Mouse (Mus musculus) intestine, postnatal 0 days (tissue): ENCODE data around the gene Cog5. TPM values are rescaled to one million over a fixed set of nuclear protein-coding genes. Genes with fewer than 3 reads are reported as not detected.

Experiments
- ATAC-seq: fragments of 200-750 bp; cut with Nextera tagmentation; 2 replicates; pipeline ENCODE4 v1.8.0; 2017; ENCODE audit warnings: mild to moderate bottlenecking, moderate TSS enrichment, moderate library complexity
- H3K27ac ChIP-seq: fragments of 300-500 bp; sonication (generic); 2 replicates; pipeline ENCODE4 v1.5.1; 2014; ENCODE audit warnings: mild to moderate bottlenecking, low read depth, low read length, moderate library complexity
- H3K27me3 ChIP-seq: fragments of 300-500 bp; sonication (generic); replicated peaks from 2 replicates; pipeline ENCODE4 v1.6.1; 2014; ENCODE audit warnings: low read length, mixed read lengths; ENCODE audit not compliant: control insufficient read depth, insufficient read depth
- H3K36me3 ChIP-seq: fragments of 300-500 bp; sonication (generic); 2 replicates; pipeline ENCODE4 v1.6.1; 2014; ENCODE audit warnings: mild to moderate bottlenecking, moderate library complexity; ENCODE audit not compliant: control insufficient read depth, insufficient read depth
- H3K4me1 ChIP-seq: fragments of 300-500 bp; sonication (generic); replicated peaks from 2 replicates; pipeline ENCODE4 v1.6.1; 2014; ENCODE audit warnings: antibody characterized with exemption, low read length, mixed read lengths; ENCODE audit not compliant: control insufficient read depth, insufficient read depth
- H3K4me2 ChIP-seq: fragments of 300-500 bp; sonication (generic); replicated peaks from 2 replicates; pipeline ENCODE4 v1.6.1; 2014; ENCODE audit warnings: low read depth, mild to moderate bottlenecking, moderate library complexity
- H3K4me3 ChIP-seq: fragments of 300-500 bp; sonication (generic); 2 replicates; pipeline ENCODE4 v1.5.1; 2014; ENCODE audit warnings: low read depth, low read length
- H3K9ac ChIP-seq: fragments of 300-500 bp; sonication (generic); 2 replicates; pipeline ENCODE4 v1.6.1; 2014; ENCODE audit warnings: mild to moderate bottlenecking, low read depth, low read length
- H3K9me3 ChIP-seq: fragments of 300-500 bp; sonication (generic); 2 replicates; pipeline ENCODE4 v1.6.1; 2016; ENCODE audit warnings: mixed run types; ENCODE audit not compliant: control insufficient read depth
- CTCF ChIP-seq: sonication (generic); IDR thresholded peaks from 2 replicates; pipeline ENCODE4 v1.5.1; 2016; ENCODE audit warnings: low read depth, mild to moderate bottlenecking, control low read depth, antibody characterized with exemption, moderate library complexity
- WGBS: fragments of 180-500 bp; shearing (Covaris S2); extraction: QIAGEN DNeasy Blood & Tissue Kit; methylation state at CpG from one replicate; pipeline ENCODE4 v1.1.7; 2014; 5-methylcytosine and 5-hydroxymethylcytosine counted together
- polyA plus RNA-seq: library from polyadenylated mRNA; unstranded; fragments of >200 nt; fragmentation: Nextera tagmentation; extraction: Ambion mirVana; gene quantifications from 2 replicates; pipeline ENCODE4 v1.2.1, GENCODE M21; 2015

Gene Cog5
- polyA plus RNA-seq, 1 experiment from 2014 or later, result 16.4 TPM

DNA sequence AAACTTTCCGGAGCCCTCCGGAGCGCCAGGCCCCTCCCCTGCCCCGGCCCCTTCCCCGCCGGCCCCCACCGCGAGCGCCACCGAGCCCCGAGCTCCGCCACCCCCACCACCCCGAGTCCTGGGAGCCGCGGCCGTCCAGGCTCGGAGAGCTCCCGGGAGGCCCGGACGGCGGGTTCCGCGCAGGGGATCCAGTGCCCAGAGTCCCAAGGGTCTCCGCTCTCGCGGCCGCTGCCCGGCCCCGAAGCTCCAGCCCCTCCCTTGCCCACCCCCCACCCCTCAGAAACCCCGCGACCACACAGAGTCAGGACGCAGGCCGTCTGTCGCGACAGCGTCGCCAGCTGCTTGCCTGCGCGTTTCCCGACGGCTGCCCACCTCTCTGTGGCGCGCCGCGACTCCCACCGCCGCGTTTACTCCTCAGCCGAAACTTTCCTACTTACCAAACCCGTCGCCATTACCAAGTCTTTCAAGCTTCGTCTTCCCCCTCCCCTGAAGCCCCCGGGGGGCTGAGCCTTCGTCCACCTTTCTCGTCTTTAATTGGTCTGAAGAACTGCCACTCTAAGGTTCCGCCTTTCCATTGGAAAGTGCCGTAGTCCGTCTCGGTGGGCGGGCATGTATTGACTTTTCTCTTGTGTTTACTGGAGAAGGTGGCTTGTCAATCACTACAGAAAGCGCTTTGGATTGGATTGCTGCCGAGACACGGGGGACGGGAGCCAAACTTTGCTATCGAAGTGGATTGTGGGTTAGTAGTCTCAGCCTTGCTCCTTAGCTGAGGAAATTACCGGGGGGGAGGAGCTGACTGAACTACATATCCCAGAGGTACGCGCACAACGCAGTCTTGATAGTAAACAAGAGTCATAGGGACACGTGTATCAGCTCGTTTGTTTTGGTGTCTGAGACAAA, 295.3 kb downstream of the Cog5 start, which contains the start of gene Hbp1:
TSS of gene Hbp1 (minus strand) at position 777 of the 900 bp plus-strand sequence.
- TF ChIP-seq CTCF, result no peak
- WGBS, result under 1% methylated on average over 64 of the region's 71 CpGs

DNA sequence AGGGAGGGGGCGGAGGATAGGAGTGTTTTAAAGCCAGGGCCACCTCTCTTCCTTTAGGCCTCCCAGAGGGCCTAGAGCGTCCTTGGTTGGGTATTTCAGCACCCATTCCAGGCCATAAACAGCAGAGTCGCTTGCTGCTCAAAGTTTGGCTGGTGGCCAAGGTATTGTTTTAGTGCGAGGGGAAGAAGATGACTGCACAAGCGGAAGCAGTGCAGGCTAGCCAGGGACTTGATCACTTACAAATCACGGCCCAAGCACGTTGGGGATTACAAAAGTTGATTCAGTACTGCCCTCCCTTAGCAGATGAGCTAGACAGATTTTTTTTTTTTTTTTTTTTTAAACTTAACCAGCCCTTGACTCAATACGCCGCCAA, 296.0 kb downstream of the Cog5 start:
- peak overlapping the region; percentile 60 for H3K4me2 ChIP-seq
- TF ChIP-seq CTCF, result no peak
- H3K4me1 ChIP-seq, result no peaks in the 10 kb centered on the region
- H3K9ac ChIP-seq, result 0 out of 2 replicates have a peak overlapping the region, but pooled peaks have one; percentile 19
- peak overlapping the region; percentile 78 for H3K27ac ChIP-seq
- no peaks in the 10 kb centered on the region for H3K27me3 ChIP-seq
- peak overlapping the region; percentile 42 for H3K4me3 ChIP-seq
- ATAC-seq, result no peak
- no peaks in the 10 kb centered on the region for H3K9me3 ChIP-seq
- 3% methylated on average over 9 of the region's 9 CpGs for WGBS
- 0 out of 2 replicates have a peak, but pooled peaks cover 2% of the 10 kb centered on the region for H3K36me3 ChIP-seq

More for the DNA sequence above, 295.3 kb downstream of the Cog5 start, which contains the start of gene Hbp1:
- peak within 1 kb of the TSS; percentile 89 for H3K4me3 ChIP-seq
- ATAC-seq, result peak; percentile 95
- peak within 1 kb of the TSS; percentile 70 for H3K4me2 ChIP-seq
- no peaks in the 10 kb centered on the region for H3K9me3 ChIP-seq
- no peaks in the 10 kb centered on the region for H3K27me3 ChIP-seq
- H3K27ac ChIP-seq, result peak within 1 kb of the TSS; percentile 100
- H3K4me1 ChIP-seq, result no peaks in the 10 kb centered on the region
- H3K36me3 ChIP-seq, result 0 out of 2 replicates have a peak, but pooled peaks cover 2% of the 10 kb centered on the region
- peak within 1 kb of the TSS; percentile 100 for H3K9ac ChIP-seq

DNA sequence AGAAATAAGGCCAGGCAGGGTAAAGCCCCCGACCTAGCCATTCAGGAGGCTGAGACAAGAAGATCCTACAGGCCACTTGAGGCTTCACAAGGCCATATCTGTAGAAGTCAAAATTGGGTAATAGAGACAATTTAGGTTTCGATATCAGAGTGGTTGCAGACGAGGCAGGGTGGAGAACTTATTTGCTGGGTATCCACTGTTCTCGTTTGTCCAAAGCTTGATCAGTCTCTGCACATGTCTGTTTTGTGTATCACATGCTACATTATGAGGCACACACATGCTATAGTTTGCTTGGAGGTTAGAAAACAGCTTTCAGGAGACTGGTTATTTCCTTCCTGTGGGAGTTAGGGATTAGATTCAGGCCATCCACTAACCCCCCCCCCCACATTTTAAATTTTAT, 301.2 kb downstream of the Cog5 start:
- no peak overlapping the region for H3K27ac ChIP-seq
- H3K9ac ChIP-seq, result no peak overlapping the region
- no peaks in the 10 kb centered on the region for H3K9me3 ChIP-seq
- H3K27me3 ChIP-seq, result no peaks in the 10 kb centered on the region
- H3K4me2 ChIP-seq, result no peak overlapping the region
- no peak for ATAC-seq
- no peak overlapping the region for H3K4me3 ChIP-seq
- TF ChIP-seq CTCF, result no peak
- no peaks in the 10 kb centered on the region for H3K36me3 ChIP-seq
- H3K4me1 ChIP-seq, result no peaks in the 10 kb centered on the region
- 87% methylated on average over 4 of the region's 4 CpGs for WGBS

DNA sequence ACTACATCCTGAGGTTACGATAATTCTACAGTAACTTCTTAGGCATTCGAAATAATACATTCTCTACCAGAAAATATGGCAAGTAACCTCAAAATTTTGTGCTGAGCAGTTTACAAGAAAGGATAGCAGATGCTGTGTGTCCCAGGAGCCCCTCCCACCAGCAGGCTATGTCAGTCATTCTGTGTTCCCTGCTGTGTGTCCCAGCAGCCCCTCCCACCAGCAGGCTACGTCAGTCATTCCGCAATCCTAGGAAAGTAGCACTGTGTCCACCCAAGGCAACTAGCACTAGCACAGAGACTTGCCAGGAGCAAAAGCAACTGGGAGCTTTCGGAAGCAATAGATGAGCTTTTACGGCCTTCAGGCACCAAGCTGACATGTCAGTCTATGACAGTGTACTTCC, 309.4 kb downstream of the Cog5 start:
- H3K4me1 ChIP-seq, result no peaks in the 10 kb centered on the region
- H3K36me3 ChIP-seq, result no peaks in the 10 kb centered on the region
- TF ChIP-seq CTCF, result no peak
- WGBS, result 91% methylated on average over 6 of the region's 6 CpGs
- H3K9me3 ChIP-seq, result no peaks in the 10 kb centered on the region
- H3K9ac ChIP-seq, result no peak overlapping the region
- H3K4me3 ChIP-seq, result no peak overlapping the region
- no peak for ATAC-seq
- no peak overlapping the region for H3K4me2 ChIP-seq
- no peak overlapping the region for H3K27ac ChIP-seq
- H3K27me3 ChIP-seq, result no peaks in the 10 kb centered on the region

DNA sequence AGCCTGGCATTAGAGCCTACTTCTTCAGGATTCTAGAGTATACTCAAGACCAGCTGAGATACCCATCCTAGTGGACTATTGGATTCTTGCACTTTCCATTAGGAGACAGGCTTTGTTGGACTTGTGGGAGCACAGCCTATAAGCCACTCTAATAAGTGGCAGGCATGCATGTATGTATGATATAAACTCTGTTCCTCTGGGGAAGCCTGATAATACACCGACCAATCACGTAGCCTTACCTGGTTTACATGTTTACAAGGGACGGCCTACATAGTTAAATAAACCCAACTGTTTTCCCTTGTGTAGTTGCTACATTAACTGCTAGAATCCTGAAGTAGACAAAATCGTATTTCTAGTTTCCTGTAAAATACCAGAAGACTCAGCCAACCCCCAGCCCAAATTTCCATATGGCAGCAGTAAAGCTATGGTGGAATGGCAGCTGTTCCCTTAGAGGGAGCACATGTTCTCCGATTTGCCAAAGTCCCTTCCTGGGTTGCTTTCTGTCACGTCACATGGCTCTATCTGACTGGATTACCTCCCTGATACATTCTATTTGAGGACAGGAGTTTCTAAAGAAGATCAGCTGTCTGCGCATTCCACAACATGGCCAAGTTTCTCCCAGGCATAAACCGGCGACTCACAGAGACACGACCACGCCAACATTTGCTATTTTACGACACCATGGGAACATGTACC, 311.0 kb downstream of the Cog5 start:
- no peak for TF ChIP-seq CTCF

DNA sequence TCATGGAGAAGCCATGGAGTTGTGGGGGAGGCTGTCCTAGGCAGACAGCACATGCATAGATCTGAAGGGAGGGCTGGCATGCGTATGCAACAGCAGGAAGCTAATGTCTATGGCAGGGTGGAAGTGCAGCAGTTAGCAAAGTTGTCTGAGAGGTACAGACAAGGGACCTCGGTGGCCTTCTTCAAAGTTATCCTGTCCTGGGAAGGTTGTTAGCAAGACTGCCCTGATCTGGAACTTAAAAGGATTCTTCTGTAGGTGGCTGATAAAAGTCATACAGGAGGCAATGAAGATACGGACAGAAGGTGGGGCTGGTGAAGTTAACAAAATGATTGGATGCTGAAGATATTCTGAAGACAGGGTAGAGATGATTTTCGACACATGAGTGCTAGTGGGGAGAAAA, 311.7 kb downstream of the Cog5 start:
- Histone ChIP-seq H3K36me3 (0 out of 2 replicates have a peak, but pooled peaks cover 2% of the 10 kb centered on the region), H3K4me1 (no peaks in the 10 kb centered on the region), H3K9me3 (no peaks in the 10 kb centered on the region), H3K9ac (no peak overlapping the region), H3K4me2 (no peak overlapping the region), H3K27me3 (no peaks in the 10 kb centered on the region), H3K27ac (no peak overlapping the region), H3K4me3 (no peak overlapping the region)
- no peak for TF ChIP-seq CTCF
- ATAC-seq, result no peak
- WGBS, result 84% methylated on average over 4 of the region's 4 CpGs

More for the DNA sequence above, 311.0 kb downstream of the Cog5 start:
- Histone ChIP-seq H3K9me3 (no peaks in the 10 kb centered on the region), H3K4me1 (no peaks in the 10 kb centered on the region), H3K36me3 (no peaks in the 10 kb centered on the region), H3K27ac (no peak overlapping the region), H3K9ac (no peak overlapping the region; the same call in 1 of the 2 replicates), H3K4me3 (no peak overlapping the region), H3K27me3 (no peaks in the 10 kb centered on the region), H3K4me2 (no peak overlapping the region)
- no peak for ATAC-seq
- whole genome bisulfite sequencing, result 87% methylated on average over 12 of the region's 12 CpGs
